Mouse (Mus musculus): ENCODE results near the gene Pccb. TPM values are rescaled to one million over a fixed set of nuclear protein-coding genes. Genes with fewer than 3 reads are reported as not detected.

Gene Pccb
- polyA plus RNA-seq, 1 experiment: 73.7 TPM

DNA sequence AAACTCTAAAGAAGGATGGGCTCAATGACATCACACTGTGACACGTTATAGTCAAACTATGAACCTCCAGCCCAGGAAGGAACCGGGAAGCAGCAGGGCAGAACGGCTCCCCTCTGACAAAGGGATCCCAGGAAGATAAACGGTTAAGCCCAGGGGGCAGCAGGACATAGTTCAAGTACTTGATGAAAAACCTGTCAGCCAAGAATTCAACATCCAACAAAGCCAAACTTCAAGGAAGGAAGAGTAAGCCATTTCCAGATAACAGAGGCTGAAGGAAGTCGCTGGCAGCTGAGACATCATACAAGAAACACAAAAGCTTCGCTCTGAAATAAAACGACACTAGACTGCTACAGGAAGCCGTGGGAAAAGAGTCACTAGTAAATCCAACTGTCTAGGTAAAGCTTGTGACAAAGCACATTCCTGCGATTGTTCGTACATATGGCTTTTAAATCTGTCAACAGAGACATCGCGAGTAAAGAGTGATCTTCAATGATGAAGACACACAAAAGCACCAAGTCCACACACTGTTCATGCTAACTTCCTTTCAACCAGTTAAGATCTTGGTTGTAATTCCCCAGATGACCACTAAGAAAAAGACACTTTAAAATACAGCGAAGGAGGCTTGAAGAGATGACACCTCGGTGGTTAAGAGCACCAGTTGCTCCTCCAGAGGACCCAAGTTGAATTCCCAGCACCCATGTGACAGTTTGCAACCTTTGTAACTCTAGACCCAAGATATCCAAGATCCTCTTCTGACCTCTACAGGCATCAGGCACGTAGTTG, 16.8 kb downstream of the Pccb start:
- no peak overlapping the region for H3K27ac ChIP-seq (ENCODE audit: insufficient read depth, low read length)
- no peak for DNase-seq
- H3K4me1 ChIP-seq (ENCODE audit: control insufficient read depth, insufficient read depth, low read length): no peaks in the 10 kb centered on the region
- 87% methylated on average over 15 of the region's 15 CpGs for WGBS
- no peak overlapping the region for H3K4me3 ChIP-seq (replicated peaks; ENCODE audit: insufficient read depth, low read depth, low read length)
- TF ChIP-seq CTCF (IDR thresholded peaks at IDR 0.05; ENCODE audit: borderline replicate concordance, insufficient read depth, low read depth, low read length): no peak
- TF ChIP-seq POLR2A (IDR thresholded peaks at IDR 0.05; ENCODE audit: borderline replicate concordance, insufficient read depth, low read length): no peak
- H3K27me3 ChIP-seq (ENCODE audit: control insufficient read depth, insufficient read depth, low read length): no peaks in the 10 kb centered on the region

DNA sequence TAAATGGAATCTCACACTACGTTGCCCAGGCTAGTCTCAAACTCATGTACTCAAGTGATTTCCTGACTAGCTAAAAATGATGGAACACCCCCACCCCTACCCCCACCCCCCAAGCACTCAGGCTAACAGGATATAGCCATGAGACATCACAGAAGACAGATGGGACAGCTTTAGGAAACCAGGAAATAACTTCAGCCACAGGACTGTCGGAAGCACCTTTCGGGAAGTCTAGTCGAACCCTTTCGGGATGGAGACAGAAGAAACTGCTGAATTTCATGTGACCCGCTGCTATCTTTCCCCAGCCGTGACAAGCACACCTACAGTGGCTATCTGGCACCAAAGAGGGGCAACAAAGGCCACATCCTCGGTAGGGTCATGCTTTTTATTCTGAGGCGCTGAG, 19.4 kb downstream of the Pccb start:
- Histone ChIP-seq H3K27me3 (ENCODE audit: control insufficient read depth, insufficient read depth, low read length) (no peaks in the 10 kb centered on the region), H3K4me1 (ENCODE audit: control insufficient read depth, insufficient read depth, low read length) (no peaks in the 10 kb centered on the region), H3K4me3 (replicated peaks; ENCODE audit: insufficient read depth, low read depth, low read length) (no peak overlapping the region), H3K27ac (ENCODE audit: insufficient read depth, low read length) (no peak overlapping the region)
- no peak for DNase-seq
- TF ChIP-seq POLR2A (IDR thresholded peaks at IDR 0.05; ENCODE audit: borderline replicate concordance, insufficient read depth, low read length) (no peak), CTCF (IDR thresholded peaks at IDR 0.05; ENCODE audit: borderline replicate concordance, insufficient read depth, low read depth, low read length) (no peak)
- 95% methylated on average over 9 of the region's 9 CpGs for WGBS

DNA sequence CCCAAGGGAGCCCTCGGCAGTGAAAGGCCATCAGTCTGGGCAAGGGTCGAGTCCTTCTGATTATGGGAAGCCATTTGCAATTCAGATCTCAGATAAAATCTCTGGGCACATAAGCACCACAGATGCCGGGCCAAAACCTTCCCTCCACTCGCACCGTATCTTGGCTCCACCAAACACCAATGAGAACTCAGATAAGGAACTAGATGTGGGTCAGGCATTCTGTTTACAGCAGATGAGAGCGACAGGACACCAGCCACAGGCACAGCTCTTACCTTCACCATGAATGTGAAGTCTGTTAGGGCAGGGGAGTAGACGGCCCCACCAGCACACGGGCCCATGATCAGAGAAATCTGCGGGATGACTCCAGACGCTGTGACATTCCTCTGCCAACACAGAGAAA, 22.3 kb downstream of the Pccb start:
- no peak overlapping the region for H3K4me3 ChIP-seq (replicated peaks; ENCODE audit: insufficient read depth, low read depth, low read length)
- H3K4me1 ChIP-seq (ENCODE audit: control insufficient read depth, insufficient read depth, low read length): no peaks in the 10 kb centered on the region
- H3K27ac ChIP-seq (ENCODE audit: insufficient read depth, low read length): no peak overlapping the region; the same call in 1 of the 2 replicates
- WGBS: 70% methylated on average over 10 of the region's 10 CpGs
- TF ChIP-seq POLR2A (IDR thresholded peaks at IDR 0.05; ENCODE audit: borderline replicate concordance, insufficient read depth, low read length) (no peak), CTCF (IDR thresholded peaks at IDR 0.05; ENCODE audit: borderline replicate concordance, insufficient read depth, low read depth, low read length) (no peak)
- H3K27me3 ChIP-seq (ENCODE audit: control insufficient read depth, insufficient read depth, low read length): no peaks in the 10 kb centered on the region
- no peak for DNase-seq

DNA sequence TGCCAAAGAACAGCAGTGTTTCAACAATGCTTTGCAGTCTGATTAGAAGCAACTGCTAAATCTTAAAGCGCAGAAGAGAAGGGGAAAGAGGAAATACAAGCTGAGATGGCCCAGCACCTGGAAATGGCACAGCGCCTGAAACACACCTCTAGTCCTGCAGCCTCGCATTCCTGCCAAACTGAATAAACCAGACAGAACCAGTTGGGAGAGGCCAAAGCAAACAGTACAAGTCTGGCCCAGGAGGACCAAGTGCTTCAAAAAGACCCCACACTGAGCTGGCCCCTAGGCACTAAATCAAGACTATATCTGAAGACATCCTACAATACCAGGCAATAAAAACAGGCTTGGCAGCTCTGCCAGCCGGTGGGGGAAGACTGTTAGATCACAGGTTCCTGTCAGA, 28.8 kb downstream of the Pccb start:
- DNase-seq: no peak
- Histone ChIP-seq H3K27ac (ENCODE audit: insufficient read depth, low read length) (no peak overlapping the region), H3K4me3 (replicated peaks; ENCODE audit: insufficient read depth, low read depth, low read length) (no peak overlapping the region), H3K4me1 (ENCODE audit: control insufficient read depth, insufficient read depth, low read length) (no peaks in the 10 kb centered on the region; the same call in 1 of the 2 replicates), H3K27me3 (ENCODE audit: control insufficient read depth, insufficient read depth, low read length) (no peaks in the 10 kb centered on the region)
- WGBS: 39% methylated on average over 4 of the region's 4 CpGs
- no peak for TF ChIP-seq CTCF (IDR thresholded peaks at IDR 0.05; ENCODE audit: borderline replicate concordance, insufficient read depth, low read depth, low read length)
- TF ChIP-seq POLR2A (IDR thresholded peaks at IDR 0.05; ENCODE audit: borderline replicate concordance, insufficient read depth, low read length): no peak

DNA sequence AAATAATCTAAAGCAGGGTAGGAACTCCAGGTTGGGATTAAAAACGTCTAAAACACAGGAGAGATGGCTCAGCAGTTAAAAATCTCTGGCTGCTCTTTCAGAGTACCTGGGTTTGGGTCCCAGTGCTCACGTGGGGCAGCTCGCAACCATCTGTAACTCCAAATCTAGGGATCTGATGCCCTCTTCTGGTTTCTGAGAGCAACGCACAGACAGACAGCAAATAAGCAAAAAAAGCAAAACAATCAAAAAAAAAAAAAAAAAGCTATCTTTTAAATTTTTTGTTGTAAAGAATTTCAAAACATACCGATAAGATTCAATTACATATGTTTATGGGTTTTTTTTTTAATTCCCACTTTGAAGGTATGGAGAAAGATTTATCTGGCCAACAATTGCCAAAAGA, 31.4 kb downstream of the Pccb start:
- Histone ChIP-seq H3K4me3 (replicated peaks; ENCODE audit: insufficient read depth, low read depth, low read length) (no peak overlapping the region), H3K27me3 (ENCODE audit: control insufficient read depth, insufficient read depth, low read length) (no peaks in the 10 kb centered on the region), H3K27ac (ENCODE audit: insufficient read depth, low read length) (no peak overlapping the region), H3K4me1 (ENCODE audit: control insufficient read depth, insufficient read depth, low read length) (no peaks in the 10 kb centered on the region; the same call in 1 of the 2 replicates)
- DNase-seq: no peak
- WGBS: 95% methylated on average over 5 of the region's 5 CpGs
- TF ChIP-seq POLR2A (IDR thresholded peaks at IDR 0.05; ENCODE audit: borderline replicate concordance, insufficient read depth, low read length): no peak
- TF ChIP-seq CTCF (IDR thresholded peaks at IDR 0.05; ENCODE audit: borderline replicate concordance, insufficient read depth, low read depth, low read length): no peak

DNA sequence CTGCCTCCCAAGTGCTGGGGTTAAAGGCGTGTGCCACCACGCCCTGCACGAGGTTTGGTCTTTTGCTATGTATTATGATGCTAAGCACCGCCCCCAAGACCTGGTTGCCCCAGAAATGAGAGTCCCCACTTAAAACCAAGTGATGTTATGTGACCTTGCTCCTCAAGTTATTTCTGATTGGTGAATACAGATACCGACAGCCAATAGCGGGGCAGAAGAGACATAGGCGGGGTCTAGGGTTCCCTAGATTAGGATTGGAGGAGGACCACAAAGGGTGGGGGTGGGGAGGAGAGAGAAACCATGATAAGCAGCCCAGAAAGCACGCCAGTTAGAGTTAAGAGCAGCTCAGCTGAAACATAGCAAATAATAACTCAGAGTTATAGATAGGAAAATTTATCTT, 31.9 kb downstream of the Pccb start:
- no peak for DNase-seq
- no peak for TF ChIP-seq POLR2A (IDR thresholded peaks at IDR 0.05; ENCODE audit: borderline replicate concordance, insufficient read depth, low read length)
- TF ChIP-seq CTCF (IDR thresholded peaks at IDR 0.05; ENCODE audit: borderline replicate concordance, insufficient read depth, low read depth, low read length): no peak
- Histone ChIP-seq H3K27me3 (ENCODE audit: control insufficient read depth, insufficient read depth, low read length) (no peaks in the 10 kb centered on the region), H3K27ac (ENCODE audit: insufficient read depth, low read length) (no peak overlapping the region), H3K4me3 (replicated peaks; ENCODE audit: insufficient read depth, low read depth, low read length) (no peak overlapping the region), H3K4me1 (ENCODE audit: control insufficient read depth, insufficient read depth, low read length) (no peaks in the 10 kb centered on the region; the same call in 1 of the 2 replicates)
- WGBS: 97% methylated on average over 8 of the region's 8 CpGs

DNA sequence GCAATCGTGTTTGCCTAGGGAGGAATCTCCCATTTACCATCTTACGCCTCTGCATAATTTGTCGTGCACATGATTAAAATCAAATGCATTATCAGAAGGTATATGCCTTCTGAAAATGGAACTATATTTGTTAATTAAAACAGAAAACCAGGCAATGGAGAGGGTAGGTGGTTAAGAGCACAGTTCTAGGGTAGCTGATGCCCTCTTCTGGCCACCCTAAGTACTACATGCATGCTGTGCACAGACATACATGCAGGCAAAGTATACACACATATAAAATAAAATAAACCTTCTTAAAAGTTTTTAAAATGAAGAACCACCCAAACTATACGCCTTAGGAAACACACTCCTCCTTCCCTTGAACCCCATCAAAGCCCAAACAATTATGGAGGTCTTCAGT, 32.6 kb downstream of the Pccb start:
- H3K27ac ChIP-seq (ENCODE audit: insufficient read depth, low read length): no peak overlapping the region
- TF ChIP-seq POLR2A (IDR thresholded peaks at IDR 0.05; ENCODE audit: borderline replicate concordance, insufficient read depth, low read length) (no peak), CTCF (IDR thresholded peaks at IDR 0.05; ENCODE audit: borderline replicate concordance, insufficient read depth, low read depth, low read length) (no peak; the same call in 1 of the 2 replicates)
- WGBS: 95% methylated on average over 4 of the region's 4 CpGs

DNA sequence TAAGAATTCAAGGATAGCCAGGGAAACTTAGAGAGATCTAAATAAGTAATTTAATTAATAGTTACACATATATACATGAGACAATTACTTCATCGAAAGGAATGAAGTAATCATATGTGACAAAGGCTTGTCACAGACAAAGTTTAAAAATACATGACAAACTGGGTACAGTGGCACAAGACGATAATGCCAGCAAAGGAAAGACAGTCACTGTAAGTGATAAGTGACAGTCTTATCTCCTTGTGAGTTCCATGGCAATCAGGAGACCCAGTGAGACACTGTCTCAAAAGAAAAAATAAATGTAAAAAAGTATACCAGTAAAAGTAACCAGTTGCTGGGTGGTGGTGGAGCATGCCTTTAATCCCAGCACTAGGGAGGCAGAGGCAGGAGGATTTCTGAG, 37.6 kb downstream of the Pccb start:
- H3K27me3 ChIP-seq (ENCODE audit: control insufficient read depth, insufficient read depth, low read length): no peaks in the 10 kb centered on the region
- 0 out of 2 replicates have a peak, but pooled peaks cover 5% of the 10 kb centered on the region for H3K4me1 ChIP-seq (ENCODE audit: control insufficient read depth, insufficient read depth, low read length)
- 96% methylated on average over 2 of the region's 2 CpGs for WGBS
- DNase-seq: no peak
- H3K27ac ChIP-seq (ENCODE audit: insufficient read depth, low read length): no peak overlapping the region
- TF ChIP-seq CTCF (IDR thresholded peaks at IDR 0.05; ENCODE audit: borderline replicate concordance, insufficient read depth, low read depth, low read length) (no peak), POLR2A (IDR thresholded peaks at IDR 0.05; ENCODE audit: borderline replicate concordance, insufficient read depth, low read length) (no peak)
- no peak overlapping the region for H3K4me3 ChIP-seq (replicated peaks; ENCODE audit: insufficient read depth, low read depth, low read length)

More for the DNA sequence above, 32.6 kb downstream of the Pccb start:
- Histone ChIP-seq H3K4me3 (replicated peaks; ENCODE audit: insufficient read depth, low read depth, low read length) (no peak overlapping the region), H3K4me1 (ENCODE audit: control insufficient read depth, insufficient read depth, low read length) (no peaks in the 10 kb centered on the region; the same call in 1 of the 2 replicates), H3K27me3 (ENCODE audit: control insufficient read depth, insufficient read depth, low read length) (no peaks in the 10 kb centered on the region)
- DNase-seq: no peak
